Comparison of ENCODE assay signal across 12 mouse cellular contexts in genomic region chr4:135958354-135958753, GRCm38 (mm10). TPM values are rescaled to one million over a fixed set of nuclear protein-coding genes. Genes with fewer than 3 reads are reported as not detected.
DNase-seq lines count a peak whose midpoint lies in the region; ATAC-seq and TF ChIP-seq lines count a peak whose summit lies in the region.
"Had no signal": no experiment of that assay in that cellular context is flagged by ENCODE, and none has a peak within 500 bp of the region (broad histone marks: within the 10 kb centered on the region; RNA-seq: fewer than 3 reads in every experiment).

No protein-coding gene starts in this region.

- H3K36me3 ChIP-seq in kidney, embryonic 16.5 days (ENCODE audit: insufficient read depth, low read length): peaks cover 23% of the 10 kb centered on the region; the same call in 1 of the 2 replicates
- H3K36me3 ChIP-seq in liver, embryonic 14.5 days (replicated peaks; ENCODE audit: control insufficient read depth, insufficient read depth, low read depth): peaks cover 10% of the 10 kb centered on the region

- peaks cover 4% of the 10 kb centered on the region; the same call in 1 of the 2 replicates for H3K4me1 ChIP-seq in kidney, embryonic 16.5 days (ENCODE audit: insufficient read depth, low read length)
- peaks cover 0 to 3% of the 10 kb centered on the region in 2 experiments for H3K4me1 ChIP-seq in liver, embryonic 14.5 days (replicated peaks; ENCODE audit: control insufficient read depth in 2 of 2, insufficient read depth in 2 of 2, low read length in 1 of 2)

- no peak overlapping the region for H3K27ac ChIP-seq in kidney, embryonic 16.5 days (ENCODE audit: low read length)
- H3K27ac ChIP-seq in liver, embryonic 14.5 days: no peak overlapping the region
- no peak overlapping the region for H3K27ac ChIP-seq in gastrocnemius, adult 2 months
- H3K27ac ChIP-seq: limb, embryonic 10.5 days had no signal

- H3K9ac ChIP-seq in kidney, embryonic 16.5 days (replicated peaks; ENCODE audit: low read length): peak overlapping the region; percentile 45; the same call in 1 of the 2 replicates
- no peak overlapping the region for H3K9ac ChIP-seq in liver, embryonic 14.5 days (replicated peaks)

- TF ChIP-seq EP300 in liver, embryonic 14.5 days (IDR thresholded peaks at IDR 0.05; ENCODE audit: low read depth): no peak

- H3K27me3 ChIP-seq in kidney, embryonic 16.5 days (ENCODE audit: insufficient read depth, low read length): no peaks in the 10 kb centered on the region
- no peaks in the 10 kb centered on the region for H3K27me3 ChIP-seq in liver, embryonic 14.5 days (ENCODE audit: control insufficient read depth, insufficient read depth, low read length)

- TF ChIP-seq CTCF in liver, embryonic 14.5 days (IDR thresholded peaks at IDR 0.05; ENCODE audit: low read depth): no peak
- TF ChIP-seq CTCF in gastrocnemius, adult 2 months (IDR thresholded peaks at IDR 0.05): no peak

- WGBS in kidney, embryonic 16.5 days: 51% methylated on average over 8 of the region's 8 CpGs
- WGBS in liver, embryonic 14.5 days (ENCODE audit: insufficient replicate concordance): 69% methylated on average over 8 of the region's 8 CpGs

- intact Hi-C loops in gastrocnemius, adult 2 months (cut with DNase I): no loop called here

- no peak overlapping the region for H3K4me2 ChIP-seq in kidney, embryonic 16.5 days (replicated peaks; ENCODE audit: low read depth, low read length)
- no peak overlapping the region; the same call in 1 of the 2 replicates for H3K4me2 ChIP-seq in liver, embryonic 14.5 days (ENCODE audit: low read depth)

- no peak overlapping the region for H3K4me3 ChIP-seq in kidney, embryonic 16.5 days (ENCODE audit: low read length)
- no peak overlapping the region for H3K4me3 ChIP-seq in liver, embryonic 14.5 days (ENCODE audit: insufficient read depth in 1 of 2, low read depth in 2 of 2, low read length in 2 of 2)
- no peak overlapping the region for H3K4me3 ChIP-seq in gastrocnemius, adult 2 months
- H3K4me3 ChIP-seq: limb, embryonic 10.5 days had no signal

- DNase-seq in adrenal gland, adult 2 months: peak; percentile 52
- DNase-seq in adrenal gland, postnatal 25 days: no peak
- peak; percentile 80 for DNase-seq in adipocyte (ENCODE audit: low spot score)
- no peak for DNase-seq in liver, embryonic 14.5 days (ENCODE audit: low read depth in 3 of 3, low spot score in 3 of 3)
- no peak for DNase-seq in gastrocnemius, adult 2 months
- no peak for DNase-seq in layer of hippocampus, adult 18-20 months (ENCODE audit: low spot score in 2 of 2)
- DNase-seq: heart, adult 18-20 months; lung, postnatal 10 days had no signal

- ATAC-seq in kidney, embryonic 16.5 days (ENCODE audit: low FRiP score, low TSS enrichment): no peak
- ATAC-seq in liver, embryonic 14.5 days (ENCODE audit: insufficient read depth): peak; percentile 14; the same call in 1 of the 2 replicates
- no peak for ATAC-seq in megakaryocyte-erythroid progenitor cell, adult 5-6 weeks (replicated peaks; ENCODE audit: low FRiP score, low TSS enrichment, poor library complexity, severe bottlenecking)

- no peaks in the 10 kb centered on the region for H3K9me3 ChIP-seq in kidney, embryonic 16.5 days (ENCODE audit: low read length)
- H3K9me3 ChIP-seq in liver, embryonic 14.5 days (ENCODE audit: control insufficient read depth, low read length): no peaks in the 10 kb centered on the region
- H3K9me3 ChIP-seq: G1E; limb, embryonic 10.5 days had no signal

RNA-seq across cellular contexts. Expression of gene Gale, which starts 5.2 kb away (rescaled TPM):
- total RNA-seq in adrenal gland, adult 2 months (2021): 10 to 100 TPM; 15.5 to 24.8 TPM
- 22.9 and 33.3 TPM in 2 replicates for polyA plus RNA-seq in adrenal gland, adult 2 months (2012; rRNA removed)
- total RNA-seq in adrenal gland, postnatal 25 days (2021): 13.0 and 15.7 TPM in 2 replicates
- 40.6 and 40.7 TPM in 2 replicates for polyA plus RNA-seq in kidney, embryonic 16.5 days (2015; fragmentation: Nextera tagmentation; extraction: Ambion mirVana)
- 20.5 and 22.8 TPM in 2 replicates for polyA plus RNA-seq in liver, embryonic 14.5 days (2012; rRNA removed)
- 32.6 and 38.0 TPM in 2 replicates for polyA plus RNA-seq in liver, embryonic 14.5 days (2014; fragmentation: Nextera tagmentation; extraction: Ambion mirVana)
- under 1 TPM in 1 of 2 experiments, not detected in 1; 0.47 TPM for total RNA-seq in gastrocnemius, adult 2 months (2021)
- 13.8 and 22.1 TPM in 2 replicates for total RNA-seq in megakaryocyte-erythroid progenitor cell, adult 5-6 weeks (2014; fragmentation: Nextera tagmentation)
- total RNA-seq in megakaryocyte-erythroid progenitor cell, adult 5-6 weeks (2017): 6.5 and 8.1 TPM in 2 replicates
- total RNA-seq in layer of hippocampus, adult 18-20 months (2021): 10 to 100 TPM; 19.6 to 20.9 TPM

RNA-seq across cellular contexts. Expression of gene Hmgcl, which starts 12.1 kb away (rescaled TPM):
- 10 to 100 TPM; 42.7 to 71.0 TPM for total RNA-seq in adrenal gland, adult 2 months (2021)
- polyA plus RNA-seq in adrenal gland, adult 2 months (2012; rRNA removed): 33.9 and 35.3 TPM in 2 replicates
- 52.6 and 57.3 TPM in 2 replicates for total RNA-seq in adrenal gland, postnatal 25 days (2021)
- polyA plus RNA-seq in kidney, embryonic 16.5 days (2015; fragmentation: Nextera tagmentation; extraction: Ambion mirVana): 86.5 and 93.2 TPM in 2 replicates
- 28.9 and 43.4 TPM in 2 replicates for polyA plus RNA-seq in liver, embryonic 14.5 days (2012; rRNA removed)
- 71.9 and 76.5 TPM in 2 replicates for polyA plus RNA-seq in liver, embryonic 14.5 days (2014; fragmentation: Nextera tagmentation; extraction: Ambion mirVana)
- total RNA-seq in gastrocnemius, adult 2 months (2021): 10 to 100 TPM; 31.7 to 43.4 TPM
- 69.7 and 72.9 TPM in 2 replicates for total RNA-seq in megakaryocyte-erythroid progenitor cell, adult 5-6 weeks (2014; fragmentation: Nextera tagmentation)
- total RNA-seq in megakaryocyte-erythroid progenitor cell, adult 5-6 weeks (2017): 42.6 and 65.4 TPM in 2 replicates
- 10 to 100 TPM; 34.6 to 36.9 TPM for total RNA-seq in layer of hippocampus, adult 18-20 months (2021)

RNA-seq across cellular contexts. Expression of gene Lypla2, which starts 14.1 kb away (rescaled TPM):
- total RNA-seq in adrenal gland, adult 2 months (2021): 10 to 100 TPM; 59.8 to 78.2 TPM
- polyA plus RNA-seq in adrenal gland, adult 2 months (2012; rRNA removed): 155 and 169 TPM in 2 replicates
- total RNA-seq in adrenal gland, postnatal 25 days (2021): 66.4 and 74.3 TPM in 2 replicates
- polyA plus RNA-seq in kidney, embryonic 16.5 days (2015; fragmentation: Nextera tagmentation; extraction: Ambion mirVana): 143 and 147 TPM in 2 replicates
- polyA plus RNA-seq in liver, embryonic 14.5 days (2012; rRNA removed): 26.5 and 29.2 TPM in 2 replicates
- 30.6 and 36.8 TPM in 2 replicates for polyA plus RNA-seq in liver, embryonic 14.5 days (2014; fragmentation: Nextera tagmentation; extraction: Ambion mirVana)
- total RNA-seq in gastrocnemius, adult 2 months (2021): 10 to 100 TPM; 25.6 to 30.4 TPM
- 45.2 and 63.2 TPM in 2 replicates for total RNA-seq in megakaryocyte-erythroid progenitor cell, adult 5-6 weeks (2014; fragmentation: Nextera tagmentation)
- 13.7 and 17.5 TPM in 2 replicates for total RNA-seq in megakaryocyte-erythroid progenitor cell, adult 5-6 weeks (2017)
- 100 to 1,000 TPM in 1 of 2 experiments, 10 to 100 TPM in 1; 99.7 to 102 TPM for total RNA-seq in layer of hippocampus, adult 18-20 months (2021)

RNA-seq across cellular contexts. Expression of gene Pithd1, which starts 28.7 kb away (rescaled TPM):
- 10 to 100 TPM; 23.1 to 35.5 TPM for total RNA-seq in adrenal gland, adult 2 months (2021)
- 59.2 and 59.4 TPM in 2 replicates for polyA plus RNA-seq in adrenal gland, adult 2 months (2012; rRNA removed)
- total RNA-seq in adrenal gland, postnatal 25 days (2021): 30.8 and 33.2 TPM in 2 replicates
- 46.8 and 48.7 TPM in 2 replicates for polyA plus RNA-seq in kidney, embryonic 16.5 days (2015; fragmentation: Nextera tagmentation; extraction: Ambion mirVana)
- 40.2 and 49.0 TPM in 2 replicates for polyA plus RNA-seq in liver, embryonic 14.5 days (2012; rRNA removed)
- 71.2 and 79.5 TPM in 2 replicates for polyA plus RNA-seq in liver, embryonic 14.5 days (2014; fragmentation: Nextera tagmentation; extraction: Ambion mirVana)
- 10 to 100 TPM; 23.3 to 28.5 TPM for total RNA-seq in gastrocnemius, adult 2 months (2021)
- total RNA-seq in megakaryocyte-erythroid progenitor cell, adult 5-6 weeks (2014; fragmentation: Nextera tagmentation): 42.5 and 52.7 TPM in 2 replicates
- 31.3 and 34.5 TPM in 2 replicates for total RNA-seq in megakaryocyte-erythroid progenitor cell, adult 5-6 weeks (2017)
- total RNA-seq in layer of hippocampus, adult 18-20 months (2021): 10 to 100 TPM; 88.9 to 93.4 TPM

RNA-seq across cellular contexts. Expression of gene Fuca1, which starts 37.8 kb away (rescaled TPM):
- 10 to 100 TPM; 82.7 to 86.3 TPM for total RNA-seq in adrenal gland, adult 2 months (2021)
- 31.8 and 35.2 TPM in 2 replicates for polyA plus RNA-seq in adrenal gland, adult 2 months (2012; rRNA removed)
- 87.8 and 93.9 TPM in 2 replicates for total RNA-seq in adrenal gland, postnatal 25 days (2021)
- polyA plus RNA-seq in kidney, embryonic 16.5 days (2015; fragmentation: Nextera tagmentation; extraction: Ambion mirVana): 89.1 and 89.4 TPM in 2 replicates
- polyA plus RNA-seq in liver, embryonic 14.5 days (2012; rRNA removed): 8.8 and 12.0 TPM in 2 replicates
- polyA plus RNA-seq in liver, embryonic 14.5 days (2014; fragmentation: Nextera tagmentation; extraction: Ambion mirVana): 19.0 and 23.6 TPM in 2 replicates
- 10 to 100 TPM; 17.0 to 23.0 TPM for total RNA-seq in gastrocnemius, adult 2 months (2021)
- total RNA-seq in megakaryocyte-erythroid progenitor cell, adult 5-6 weeks (2014; fragmentation: Nextera tagmentation): 45.6 and 64.2 TPM in 2 replicates
- total RNA-seq in megakaryocyte-erythroid progenitor cell, adult 5-6 weeks (2017): 136 and 139 TPM in 2 replicates
- total RNA-seq in layer of hippocampus, adult 18-20 months (2021): 10 to 100 TPM; 44.2 to 47.1 TPM

Comparison
In these comparisons a context has a peak if more than half of its experiments do, and no peak if none do; other contexts are left out.
1. DNase-seq: peak in adrenal gland, adult 2 months (single experiment) and adipocyte (single experiment); none in adrenal gland, postnatal 25 days (single experiment), liver, embryonic 14.5 days (0 of 3), gastrocnemius, adult 2 months (single experiment) and layer of hippocampus, adult 18-20 months (0 of 2).